Mouse (Mus musculus) spleen, adult 18-20 months (tissue): ENCODE measurements around the gene Wdr59.

Experiments used
- DNase-seq, 2 experiments: peaks; one replicate each; pipeline ENCODE4 v3.0.0; 2022; ENCODE audit warnings: mixed read lengths in 2 of 2

Wdr59 gene

GRCm38 (mm10) chr8:111490034-111490591 is 31.8 kb downstream of the Wdr59 start:
- no peak for DNase-seq

- no peak for DNase-seq
These were observed 41.2 kb downstream of the Wdr59 start for GRCm38 (mm10) chr8:111480691-111481090.

GRCm38 (mm10) chr8:111477761-111478465 is 44.0 kb downstream of the Wdr59 start:
- DNase-seq: no peak

- DNase-seq: no peak
These were observed 50.3 kb downstream of the Wdr59 start for GRCm38 (mm10) chr8:111471526-111472081.

GRCm38 (mm10) chr8:111469013-111469412 is 52.9 kb downstream of the Wdr59 start:
- DNase-seq: no peak

- no peak for DNase-seq
These were observed 56.6 kb downstream of the Wdr59 start for GRCm38 (mm10) chr8:111465341-111465740.

GRCm38 (mm10) chr8:111464526-111464925 is 57.4 kb downstream of the Wdr59 start:
- DNase-seq: no peak

GRCm38 (mm10) chr8:111449671-111450070 is 72.2 kb downstream of the Wdr59 start:
- DNase-seq: no peak

- DNase-seq: no peak
These were observed 75.8 kb downstream of the Wdr59 start for GRCm38 (mm10) chr8:111445960-111446660.

- DNase-seq: no peak
These were observed 76.3 kb downstream of the Wdr59 start for GRCm38 (mm10) chr8:111445558-111445957.

GRCm38 (mm10) chr8:111444245-111444644 is 77.6 kb downstream of the Wdr59 start:
- no peak for DNase-seq

- DNase-seq: peak in 1 of 2 experiments; percentile 43
These were observed 82.7 kb downstream of the Wdr59 start for GRCm38 (mm10) chr8:111439189-111439588.

GRCm38 (mm10) chr8:111435071-111435828 is 86.6 kb downstream of the Wdr59 start:
- no peak for DNase-seq

GRCm38 (mm10) chr8:111424646-111425045 is 97.2 kb downstream of the Wdr59 start:
- DNase-seq: no peak

- DNase-seq: no peak
These were observed 97.7 kb downstream of the Wdr59 start for GRCm38 (mm10) chr8:111424181-111424580.

- DNase-seq: no peak
These were observed 99.3 kb downstream of the Wdr59 start for GRCm38 (mm10) chr8:111422614-111423013.

- DNase-seq: no peak
These were observed 102.7 kb downstream of the Wdr59 start for GRCm38 (mm10) chr8:111419171-111419570.

GRCm38 (mm10) chr8:111418601-111419000 is 103.3 kb downstream of the Wdr59 start:
- peak in 1 of 2 experiments; percentile 20 for DNase-seq

- DNase-seq: no peak
These were observed 104.7 kb downstream of the Wdr59 start for GRCm38 (mm10) chr8:111417222-111417621.

- no peak for DNase-seq
These were observed 118.5 kb downstream of the Wdr59 start for GRCm38 (mm10) chr8:111403391-111403790.
